Mouse (Mus musculus) heart, postnatal 4 days (tissue): ENCODE measurements around the gene Fzd10. TPM values are rescaled to one million over a fixed set of nuclear protein-coding genes. Genes with fewer than 3 reads are reported as not detected.

Source experiments
- DNase-seq: peaks from one replicate; pipeline ENCODE4 v3.0.0; 2021
- total RNA-seq, 2 experiments: library from RNA; stranded (reverse); gene quantifications; 2 replicates each; pipeline ENCODE4 v1.2.3; 2021

Gene Fzd10
- total RNA-seq, 2 experiments from 2014 or later = 0.43 to 0.81 TPM

GRCm38 (mm10) chr5:128601036-128602019 lies 684 bp downstream of the Fzd10 start:
- no peak for DNase-seq

DNA sequence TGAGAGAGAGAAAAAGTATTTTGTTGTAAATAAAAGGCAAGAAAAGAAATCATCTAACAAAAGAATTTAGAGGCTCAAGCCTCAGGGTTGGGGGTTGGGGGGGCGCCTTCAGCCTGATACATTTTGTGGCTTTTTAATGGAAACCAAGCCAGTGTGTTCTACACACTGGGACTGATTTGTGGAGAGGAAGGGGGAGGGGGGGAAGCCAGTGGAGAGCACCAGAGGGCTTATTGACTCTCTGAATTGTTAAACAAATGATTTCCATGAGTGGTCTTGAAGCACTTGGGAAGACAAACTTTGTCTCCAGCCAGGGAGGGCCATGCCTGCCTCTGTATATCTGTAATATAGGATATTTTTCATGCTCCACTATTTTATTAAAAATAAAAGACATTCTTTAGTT lies 3.0 kb downstream of the Fzd10 start:
- DNase-seq = no peak

- no peak for DNase-seq
Measured at GRCm38 (mm10) chr5:128606596-128606995, 6.0 kb downstream of the Fzd10 start.

GRCm38 (mm10) chr5:128609091-128609490 lies 8.4 kb downstream of the Fzd10 start:
- no peak for DNase-seq

- DNase-seq = no peak
Measured at GRCm38 (mm10) chr5:128617621-128618020, 17.0 kb downstream of the Fzd10 start.

DNA sequence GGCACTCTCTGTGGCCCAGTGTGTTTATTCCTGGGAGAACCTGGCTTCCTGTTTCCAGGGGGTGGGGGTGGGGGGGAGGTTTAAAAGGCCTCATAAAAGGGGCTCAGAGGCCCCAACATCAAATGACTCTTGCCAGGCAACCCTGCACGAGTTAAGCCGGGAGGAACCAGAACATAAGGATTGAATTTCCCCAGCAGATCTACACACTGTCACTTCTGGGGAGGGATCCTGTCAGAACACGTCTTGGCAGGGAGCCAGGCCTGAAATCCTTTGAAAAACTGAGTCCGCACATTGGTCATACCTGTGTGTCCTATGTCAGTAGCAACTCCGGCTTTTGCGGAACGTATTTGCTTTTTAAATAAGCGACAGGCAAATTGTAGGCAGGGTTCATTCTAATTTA lies 19.3 kb downstream of the Fzd10 start:
- DNase-seq = no peak

GRCm38 (mm10) chr5:128620408-128620807 lies 19.8 kb downstream of the Fzd10 start:
- no peak for DNase-seq

- DNase-seq = no peak
Measured at GRCm38 (mm10) chr5:128627763-128628162, 27.1 kb downstream of the Fzd10 start.

DNA sequence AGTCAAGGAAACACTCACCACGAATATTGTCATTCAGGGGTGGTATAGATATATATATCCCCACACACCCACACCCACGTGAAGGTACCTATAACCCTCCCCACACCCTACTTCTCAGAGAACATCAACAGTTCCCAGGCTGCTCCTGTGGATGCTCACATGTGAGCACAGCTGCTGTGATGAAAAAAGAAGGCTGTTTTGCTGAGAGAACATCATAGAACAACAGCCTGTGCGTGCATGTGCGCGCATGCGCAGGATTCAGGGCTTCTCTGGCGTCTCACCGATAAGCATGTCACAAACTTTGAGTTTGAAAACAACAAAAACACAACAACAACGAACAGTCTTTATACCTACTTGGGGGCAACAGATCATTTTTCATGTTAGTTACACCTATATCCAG lies 36.0 kb downstream of the Fzd10 start:
- no peak for DNase-seq

- DNase-seq = no peak
Measured at GRCm38 (mm10) chr5:128637071-128638015, 36.7 kb downstream of the Fzd10 start.

DNA sequence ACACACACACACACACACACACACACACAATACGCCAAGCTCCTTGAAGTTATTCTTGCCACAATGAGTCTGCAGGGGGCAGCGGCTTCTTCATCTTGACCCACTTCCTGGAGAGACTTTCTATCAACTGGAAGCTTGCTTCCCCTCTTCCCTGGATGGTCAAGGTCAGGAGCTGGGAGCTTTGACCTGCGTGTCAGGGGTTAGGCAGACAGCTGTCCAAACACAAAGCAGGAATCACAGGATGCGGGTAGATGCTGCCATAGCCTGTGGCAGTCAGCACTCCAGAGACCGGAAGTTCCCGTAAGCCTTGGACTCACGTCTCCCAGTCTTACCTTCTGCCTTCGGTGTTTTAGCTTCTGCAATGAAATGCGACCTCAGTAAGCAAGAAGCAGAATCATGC lies 38.1 kb downstream of the Fzd10 start:
- DNase-seq = no peak

DNA sequence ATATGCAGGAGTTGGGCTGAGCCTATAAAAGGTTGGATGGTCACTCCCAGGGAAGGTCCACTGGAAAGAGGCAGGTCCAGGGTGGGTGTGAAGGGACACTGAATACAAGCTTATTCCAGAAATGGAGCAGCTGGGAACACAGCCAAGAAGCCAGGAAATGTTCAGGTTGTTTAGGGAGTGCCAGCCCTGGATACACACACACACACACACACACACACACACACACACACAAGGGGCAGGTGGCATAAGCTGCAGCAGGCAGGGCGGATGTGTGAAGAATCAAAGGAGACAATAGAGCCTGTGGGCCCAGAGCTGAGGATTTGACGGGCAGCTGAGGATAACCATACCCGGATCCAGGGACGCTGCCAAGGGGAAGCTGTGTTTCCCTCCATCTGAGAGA lies 42.4 kb downstream of the Fzd10 start:
- DNase-seq = no peak

- no peak for DNase-seq
Measured at GRCm38 (mm10) chr5:128645720-128646119, 45.1 kb downstream of the Fzd10 start.

- DNase-seq = no peak
Measured at GRCm38 (mm10) chr5:128646286-128646685, 45.6 kb downstream of the Fzd10 start.

- no peak for DNase-seq
Measured at GRCm38 (mm10) chr5:128647221-128647730, 46.6 kb downstream of the Fzd10 start.

DNA sequence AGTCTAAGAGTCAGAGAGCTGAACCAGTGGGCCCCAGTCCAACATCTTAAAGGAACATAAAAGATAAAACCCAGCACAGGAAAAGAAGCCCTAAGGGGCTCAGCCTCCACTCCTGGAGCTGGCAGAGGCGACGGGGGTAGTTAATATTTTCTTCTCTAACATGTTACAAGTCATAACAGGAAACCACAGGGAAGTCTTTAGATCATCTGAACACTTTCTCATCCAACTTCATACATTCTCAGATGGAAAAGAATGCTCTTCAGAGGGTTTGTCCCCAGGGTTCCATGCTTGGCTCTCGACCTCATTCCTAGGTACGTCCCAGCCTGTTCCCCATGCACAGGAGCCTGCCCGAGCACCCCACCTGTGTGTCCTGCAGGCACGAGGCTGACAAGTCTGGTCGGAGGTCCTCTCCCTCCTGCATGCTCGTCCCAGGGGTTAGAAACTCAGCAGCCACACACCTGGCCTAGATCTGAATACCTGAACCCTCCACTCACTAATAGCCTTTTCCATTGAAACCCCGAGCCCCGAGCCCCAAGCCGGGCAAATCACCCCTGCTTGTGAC lies 48.8 kb downstream of the Fzd10 start:
- DNase-seq = no peak

Other genes starting within 250 kb of the Fzd10 start
- gene Tmem132d, start 167.8 kb upstream of the Fzd10 start, total RNA-seq = under 1 TPM in 1 of 2 experiments, not detected in 1; 0.14 TPM
- gene Piwil1, start 101.7 kb downstream of the Fzd10 start, total RNA-seq = not detected